Mouse (Mus musculus) CD4-positive, CD25-positive, alpha-beta regulatory T cell, adult 2 months (primary cell): ENCODE measurements around the gene Gm20905.
"Not testable (repeated sequence)": the region's sequence is repeated elsewhere in the genome, so short reads cannot be mapped to it uniquely, and the experiment has no call there.

Source experiments
- DNase-seq: peaks from one replicate; pipeline ENCODE4 v3.0.0-alpha.2; 2012; ENCODE audit warnings: low read depth, low spot score

Gm20905 gene

DNA sequence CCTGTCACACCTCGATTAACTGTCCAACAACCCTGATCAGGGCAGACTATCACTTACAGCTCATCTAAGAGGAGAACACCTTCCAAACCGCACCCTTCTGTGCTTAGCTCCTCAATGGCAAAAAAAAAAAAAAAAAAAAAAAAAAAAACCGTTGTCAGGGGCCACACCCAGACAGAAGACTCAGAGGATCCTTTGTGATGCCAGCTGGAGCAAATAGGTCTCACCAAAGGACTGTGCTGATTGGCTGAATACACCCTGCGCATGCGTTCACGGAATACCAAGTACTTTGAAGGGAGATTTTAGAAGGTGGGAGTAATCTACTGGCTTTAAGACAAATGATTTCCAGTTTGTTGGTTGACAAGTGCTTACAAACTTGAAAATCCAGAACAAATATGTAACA is at the start of gene Gm20905:
Gm20905 (minus strand) TSS at position 101 of the 400 bp plus-strand sequence.
- DNase-seq = not testable (repeated sequence)
